Mouse (Mus musculus): Measurements from ENCODE around the gene Soat2. TPM values are rescaled to one million over a fixed set of nuclear protein-coding genes. Genes with fewer than 3 reads are reported as not detected.

The Soat2 gene
- total and polyA plus RNA-seq, 3 experiments = 0.28 to 10.4 (median 0.56) TPM

GRCm38 (mm10) chr15:102191699-102192098 lies 41.4 kb downstream of the Soat2 start:
- DNase-seq (ENCODE audit: extremely low read depth) = no peak
- H3K4me2 ChIP-seq (ENCODE audit: insufficient read depth, low read depth, poor library complexity, severe bottlenecking) = no peak overlapping the region
- no peak overlapping the region for H3K9ac ChIP-seq (ENCODE audit: insufficient read depth, low read depth)
- no peak overlapping the region for H3K4me3 ChIP-seq (replicated peaks in 1 of 3; ENCODE audit: low read depth in 2 of 3, low read length in 2 of 3, poor library complexity in 1 of 3)
- dilution Hi-C loops (cut with MboI; ENCODE audit: extremely low pct_ligation_motif_present, extremely low pct_unique_long_range_greater_than_20kb, low sequenced_read_pairs) (no loop called here), in situ Hi-C loops (cut with MboI; ENCODE audit: low pct_ligation_motif_present, low pct_unique_long_range_greater_than_20kb, low sequenced_read_pairs) (no loop called here)
- TF ChIP-seq MAX (IDR thresholded peaks at IDR 0.05; ENCODE audit: low read length) = no peak
- TF ChIP-seq CHD2 (IDR thresholded peaks at IDR 0.05; ENCODE audit: low read length) = no peak
- no peak for TF ChIP-seq ZMIZ1 (IDR thresholded peaks at IDR 0.05; ENCODE audit: low read depth, low read length)
- TF ChIP-seq RCOR1 (conservative IDR thresholded peaks at IDR 0.05; ENCODE audit: low read depth, low read length) = no peak
- TF ChIP-seq SIN3A (IDR thresholded peaks at IDR 0.05; ENCODE audit: low read length) = no peak
- TF ChIP-seq POLR2AphosphoS2 (IDR thresholded peaks at IDR 0.05; ENCODE audit: low read depth, low read length) = no peak
- no peak for TF ChIP-seq NRF1 (IDR thresholded peaks at IDR 0.05; ENCODE audit: low read depth, low read length)
- H3K27ac ChIP-seq (ENCODE audit: insufficient read depth, low read depth) = no peak overlapping the region
- H3K27me3 ChIP-seq (replicated peaks) = peaks cover 2% of the 10 kb centered on the region
- no peaks in the 10 kb centered on the region for H3K36me3 ChIP-seq (replicated peaks in 1 of 2; ENCODE audit: control insufficient read depth in 1 of 2, insufficient read depth in 1 of 2, low read length in 1 of 2)
- no peaks in the 10 kb centered on the region for H3K79me2 ChIP-seq (replicated peaks; ENCODE audit: control insufficient read depth, extremely low read depth, insufficient read depth, poor library complexity, severe bottlenecking)
- no peaks in the 10 kb centered on the region for H3K9me3 ChIP-seq (replicated peaks; ENCODE audit: low read length)
- peaks cover 17 to 59% of the 10 kb centered on the region in 2 experiments for H3K4me1 ChIP-seq (ENCODE audit: control insufficient read depth in 1 of 2, insufficient read depth in 2 of 2)

- DNase-seq (ENCODE audit: extremely low read depth) = peak; percentile 42
- H3K36me3 ChIP-seq (replicated peaks in 1 of 2; ENCODE audit: control insufficient read depth in 1 of 2, insufficient read depth in 1 of 2, low read length in 1 of 2) = no peaks in the 10 kb centered on the region
- no peak overlapping the region for H3K27ac ChIP-seq (ENCODE audit: insufficient read depth, low read depth)
- peaks cover 2% of the 10 kb centered on the region for H3K27me3 ChIP-seq (replicated peaks)
- in situ Hi-C loops (cut with MboI; ENCODE audit: low pct_ligation_motif_present, low pct_unique_long_range_greater_than_20kb, low sequenced_read_pairs) (no loop called here), dilution Hi-C loops (cut with MboI; ENCODE audit: extremely low pct_ligation_motif_present, extremely low pct_unique_long_range_greater_than_20kb, low sequenced_read_pairs) (no loop called here)
- no peak overlapping the region for H3K4me3 ChIP-seq (replicated peaks in 1 of 3; ENCODE audit: low read depth in 2 of 3, low read length in 2 of 3, poor library complexity in 1 of 3)
- H3K4me1 ChIP-seq (ENCODE audit: control insufficient read depth in 1 of 2, insufficient read depth in 2 of 2) = peaks cover 17 to 59% of the 10 kb centered on the region in 2 experiments
- H3K9ac ChIP-seq (ENCODE audit: insufficient read depth, low read depth) = no peak overlapping the region
- no peaks in the 10 kb centered on the region for H3K9me3 ChIP-seq (replicated peaks; ENCODE audit: low read length)
- no peaks in the 10 kb centered on the region for H3K79me2 ChIP-seq (replicated peaks; ENCODE audit: control insufficient read depth, extremely low read depth, insufficient read depth, poor library complexity, severe bottlenecking)
- peak overlapping the region; percentile 2 for H3K4me2 ChIP-seq (ENCODE audit: insufficient read depth, low read depth, poor library complexity, severe bottlenecking)
- no peak for TF ChIP-seq CHD2 (IDR thresholded peaks at IDR 0.05; ENCODE audit: low read length)
- no peak for TF ChIP-seq USF2 (conservative IDR thresholded peaks at IDR 0.05; ENCODE audit: low read depth, low read length)
- TF ChIP-seq SMC3 (IDR thresholded peaks at IDR 0.05; ENCODE audit: low read depth, low read length) = no peak
- TF ChIP-seq MEF2A (IDR thresholded peaks at IDR 0.05; ENCODE audit: borderline replicate concordance, low read depth, low read length) = no peak
- TF ChIP-seq POLR2A (IDR thresholded peaks at IDR 0.05; ENCODE audit: low read depth, low read length) = no peak
- TF ChIP-seq ZC3H11A (IDR thresholded peaks at IDR 0.05; ENCODE audit: low read depth, low read length) = no peak
- peak; percentile 34; the same call in 1 of the 2 replicates for TF ChIP-seq ETS1 (conservative IDR thresholded peaks at IDR 0.05; ENCODE audit: low read depth, low read length)
- 0 out of 2 replicates have a peak, but pooled peaks have one; percentile 38 for TF ChIP-seq MAX (IDR thresholded peaks at IDR 0.05; ENCODE audit: low read length)
- no peak for TF ChIP-seq NELFE (IDR thresholded peaks at IDR 0.05; ENCODE audit: low read depth, low read length)
- no peak for TF ChIP-seq ZMIZ1 (IDR thresholded peaks at IDR 0.05; ENCODE audit: low read depth, low read length)
- TF ChIP-seq IRF4 (IDR thresholded peaks at IDR 0.05; ENCODE audit: low read depth, low read length) = 0 out of 2 replicates have a peak, but pooled peaks have one; percentile 14
- TF ChIP-seq TCF12 (IDR thresholded peaks at IDR 0.05; ENCODE audit: low read depth, low read length) = 0 out of 2 replicates have a peak, but pooled peaks have one; percentile 23
- TF ChIP-seq GABPA (IDR thresholded peaks at IDR 0.05; ENCODE audit: insufficient replicate concordance, low read depth, low read length) = no peak
- TF ChIP-seq PAX5 (IDR thresholded peaks at IDR 0.05; ENCODE audit: low read length) = no peak
- no peak for TF ChIP-seq TBP (conservative IDR thresholded peaks at IDR 0.05; ENCODE audit: low read depth, low read length)
- no peak; the same call in 1 of the 2 replicates for TF ChIP-seq SIN3A (IDR thresholded peaks at IDR 0.05; ENCODE audit: low read length)
- peak; percentile 61 for TF ChIP-seq EP300 (IDR thresholded peaks at IDR 0.05; ENCODE audit: low read length)
- no peak for TF ChIP-seq POLR2AphosphoS2 (IDR thresholded peaks at IDR 0.05; ENCODE audit: low read depth, low read length)
- TF ChIP-seq KAT2A (IDR thresholded peaks at IDR 0.05; ENCODE audit: insufficient replicate concordance, low read length) = no peak
- TF ChIP-seq CTCF (conservative IDR thresholded peaks at IDR 0.05 in 1 of 2, IDR thresholded peaks at IDR 0.05 in 1 of 2; ENCODE audit: low read depth in 2 of 2, low read length in 2 of 2) = no peak
- TF ChIP-seq MXI1 (IDR thresholded peaks at IDR 0.05; ENCODE audit: low read depth, low read length) = no peak
- no peak for TF ChIP-seq HCFC1 (IDR thresholded peaks at IDR 0.05; ENCODE audit: low read depth, low read length)
- no peak for TF ChIP-seq E2F4 (IDR thresholded peaks at IDR 0.05; ENCODE audit: insufficient replicate concordance, low read depth, low read length)
- TF ChIP-seq UBTF (IDR thresholded peaks at IDR 0.05; ENCODE audit: low read depth, low read length) = no peak
- TF ChIP-seq RAD21 (IDR thresholded peaks at IDR 0.05; ENCODE audit: low read depth, low read length) = no peak
- no peak for TF ChIP-seq MAFK (IDR thresholded peaks at IDR 0.05; ENCODE audit: insufficient replicate concordance, low read length)
- TF ChIP-seq CHD1 (IDR thresholded peaks at IDR 0.05; ENCODE audit: low read depth, low read length) = 0 out of 2 replicates have a peak, but pooled peaks have one; percentile 47
- 0 out of 2 replicates have a peak, but pooled peaks have one; percentile 37 for TF ChIP-seq RCOR1 (conservative IDR thresholded peaks at IDR 0.05; ENCODE audit: low read depth, low read length)
- no peak for TF ChIP-seq USF1 (IDR thresholded peaks at IDR 0.05; ENCODE audit: low read depth, low read length)
- TF ChIP-seq MAZ (IDR thresholded peaks at IDR 0.05; ENCODE audit: low read depth, low read length) = no peak
- no peak for TF ChIP-seq ELF1 (IDR thresholded peaks at IDR 0.05; ENCODE audit: low read depth, low read length)
These were observed 42.0 kb downstream of the Soat2 start for GRCm38 (mm10) chr15:102192271-102192812.

Data from CH12.LX (cell line).